Mouse (Mus musculus) layer of hippocampus, adult 8-10 months (tissue): ENCODE measurements around the gene Olfr282. TPM values are rescaled to one million over a fixed set of nuclear protein-coding genes. Genes with fewer than 3 reads are reported as not detected.
"Not testable (repeated sequence)": the region's sequence is repeated elsewhere in the genome, so short reads cannot be mapped to it uniquely, and the experiment has no call there.

ENCODE experiments used
- DNase-seq, 2 experiments: peaks; one replicate each; pipeline ENCODE4 v3.0.0; 2022; ENCODE audit warnings: low spot score in 2 of 2
- total RNA-seq, 4 experiments: library from RNA; stranded (reverse); gene quantifications; 2 replicates each; pipeline ENCODE4 v1.2.4; 2022

Olfr282 gene
- not detected for total RNA-seq

GRCm38 (mm10) chr15:98430925-98431324 is at the start of gene Olfr282:
Gene Olfr282, plus strand, starts transcription at chr15:98431225.
- DNase-seq, result not testable (repeated sequence)

- DNase-seq, result no peak
Observed at GRCm38 (mm10) chr15:98387621-98388020, 43.4 kb upstream of the Olfr282 start.

GRCm38 (mm10) chr15:98389796-98390195 is 41.2 kb upstream of the Olfr282 start:
- peak; percentile 47 to 53 for DNase-seq

GRCm38 (mm10) chr15:98391081-98391902 is 39.7 kb upstream of the Olfr282 start:
- DNase-seq, result no peak

GRCm38 (mm10) chr15:98391903-98392187 is 39.2 kb upstream of the Olfr282 start:
- DNase-seq, result no peak

GRCm38 (mm10) chr15:98397136-98397535 is 33.9 kb upstream of the Olfr282 start:
- no peak for DNase-seq

GRCm38 (mm10) chr15:98402356-98402755 is 28.7 kb upstream of the Olfr282 start:
- no peak for DNase-seq

- no peak for DNase-seq
Observed at GRCm38 (mm10) chr15:98408406-98409060, 22.5 kb upstream of the Olfr282 start.

- DNase-seq, result no peak
Observed at GRCm38 (mm10) chr15:98409635-98410034, 21.4 kb upstream of the Olfr282 start.

GRCm38 (mm10) chr15:98410249-98410648 is 20.8 kb upstream of the Olfr282 start:
- no peak for DNase-seq

GRCm38 (mm10) chr15:98415996-98416395 is 15.0 kb upstream of the Olfr282 start:
- no peak for DNase-seq

GRCm38 (mm10) chr15:98416802-98417201 is 14.2 kb upstream of the Olfr282 start:
- DNase-seq, result not testable (repeated sequence)

- not testable (repeated sequence) for DNase-seq
Observed at GRCm38 (mm10) chr15:98417285-98417684, 13.7 kb upstream of the Olfr282 start.

- DNase-seq, result no peak
Observed at GRCm38 (mm10) chr15:98418096-98418495, 12.9 kb upstream of the Olfr282 start.

- no peak for DNase-seq
Observed at GRCm38 (mm10) chr15:98420897-98421296, 10.1 kb upstream of the Olfr282 start.

GRCm38 (mm10) chr15:98424326-98424725 is 6.7 kb upstream of the Olfr282 start:
- DNase-seq, result no peak

GRCm38 (mm10) chr15:98424753-98425152 is 6.3 kb upstream of the Olfr282 start:
- DNase-seq, result no peak

GRCm38 (mm10) chr15:98425188-98425587 is 5.8 kb upstream of the Olfr282 start:
- no peak for DNase-seq

- no peak for DNase-seq
Observed at GRCm38 (mm10) chr15:98444561-98444960, 13.5 kb downstream of the Olfr282 start.

- peak in 1 of 2 experiments; percentile 3 for DNase-seq
Observed at GRCm38 (mm10) chr15:98448521-98448920, 17.5 kb downstream of the Olfr282 start.

- DNase-seq, result no peak
Observed at GRCm38 (mm10) chr15:98452288-98452687, 21.3 kb downstream of the Olfr282 start, which contains the start of gene Olfr281. Gene Olfr281, plus strand, starts transcription at chr15:98452588.

- no peak for DNase-seq
Observed at GRCm38 (mm10) chr15:98469596-98469995, 38.6 kb downstream of the Olfr282 start, which contains the start of gene OR5BS1P. Gene OR5BS1P, plus strand, starts transcription at chr15:98469896.

- no peak for DNase-seq
Observed at GRCm38 (mm10) chr15:98471539-98471938, 40.5 kb downstream of the Olfr282 start.
